Mouse (Mus musculus) embryonic stem cell, embryonic (primary cell): ENCODE measurements at regions not wholly inside any gene's neighbourhood (a gene's known extent, or its start where the extent isn't known, plus 50 kb on each side); places are given as distances from the start of the nearest gene placed in this dataset.
"Not testable (repeated sequence)": the region's sequence is repeated elsewhere in the genome, so short reads cannot be mapped to it uniquely, and the experiment has no call there.

Experiments
- CTCF ChIA-PET, 4 experiments: fragments of 300-600 bp in 2 of 4; fragments of 350-600 bp in 2 of 4; sonication (Branson Sonifier 250); formaldehyde crosslinking; loops; one replicate each; lab custom pipeline; 2022; ENCODE audit warnings: inconsistent platforms in 2 of 4; lab: Charles Lee
- POLR2A ChIA-PET, 4 experiments: fragments of 300-600 bp in 2 of 4; fragments of 350-600 bp in 2 of 4; sonication (Branson Sonifier 250); formaldehyde crosslinking; loops; one replicate each; lab custom pipeline; 2022; ENCODE audit warnings: antibody characterized with exemption in 4 of 4, inconsistent platforms in 1 of 4; lab: Charles Lee

GRCm38 (mm10) chr13:72253242-72253641, 289.7 kb upstream of the Irx1 start:
- POLR2A ChIA-PET, result interaction anchor here in 1 of 4 experiments (1.5 kb wide), 1 partner anchor 376 kb away, joined by 4 read pairs; the partner anchor contains the start of gene Irx2
- CTCF ChIA-PET, result not testable (repeated sequence)

- ChIA-PET CTCF (no interaction called here), POLR2A (no interaction called here)
Observed at GRCm38 (mm10) chr13:72258794-72259193, 295.3 kb upstream of the Irx1 start.

- CTCF ChIA-PET, result no interaction called here
- POLR2A ChIA-PET, result no interaction called here
Observed at GRCm38 (mm10) chr13:72264416-72264815, 300.9 kb upstream of the Irx1 start.

GRCm38 (mm10) chr13:72265116-72265515, 301.6 kb upstream of the Irx1 start:
- ChIA-PET POLR2A (no interaction called here), CTCF (no interaction called here)

GRCm38 (mm10) chr13:72265650-72266049, 302.1 kb upstream of the Irx1 start:
- ChIA-PET CTCF (no interaction called here), POLR2A (interaction anchor here in 1 of 4 experiments (1.9 kb wide), 1 partner anchor 10 kb away, joined by 4 read pairs; no protein-coding TSS in a partner anchor)

GRCm38 (mm10) chr13:72266174-72266768, 302.7 kb upstream of the Irx1 start:
- POLR2A ChIA-PET, result interaction anchor here in 1 of 4 experiments (1.9 kb wide), 1 partner anchor 11 kb away, joined by 4 read pairs; no protein-coding TSS in a partner anchor

GRCm38 (mm10) chr13:72280343-72280742, 316.8 kb upstream of the Irx1 start:
- CTCF ChIA-PET, result no interaction called here
- POLR2A ChIA-PET, result no interaction called here

More at GRCm38 (mm10) chr13:72266174-72266768, 302.7 kb upstream of the Irx1 start:
- CTCF ChIA-PET, result interaction anchor here in 1 of 4 experiments (0.6 kb wide), 1 partner anchor 97 kb away, joined by 3 read pairs; no protein-coding TSS in a partner anchor

- ChIA-PET POLR2A (no interaction called here), CTCF (interaction anchor here in 1 of 4 experiments (0.6 kb wide), 1 partner anchor 20 kb away, joined by 3 read pairs; no protein-coding TSS in a partner anchor)
Observed at GRCm38 (mm10) chr13:72280871-72281270, 317.3 kb upstream of the Irx1 start.

- ChIA-PET CTCF (no interaction called here), POLR2A (no interaction called here)
Observed at GRCm38 (mm10) chr13:72282764-72283163, 319.2 kb upstream of the Irx1 start.

GRCm38 (mm10) chr13:72283701-72284100, 320.2 kb upstream of the Irx1 start:
- CTCF ChIA-PET, result no interaction called here
- POLR2A ChIA-PET, result no interaction called here

- ChIA-PET POLR2A (no interaction called here), CTCF (no interaction called here)
Observed at GRCm38 (mm10) chr13:72286301-72286700, 322.8 kb upstream of the Irx1 start.

- ChIA-PET CTCF (no interaction called here), POLR2A (no interaction called here)
Observed at GRCm38 (mm10) chr13:72288381-72289092, 325.0 kb upstream of the Irx1 start.

GRCm38 (mm10) chr13:72289093-72289501, 325.6 kb upstream of the Irx1 start:
- ChIA-PET POLR2A (interaction anchor here in 1 of 4 experiments (0.7 kb wide), 2 partner anchors 149 to 1437 kb away, joined by 3 to 8 read pairs; no protein-coding TSS in a partner anchor), CTCF (interaction anchor here in 1 of 4 experiments (0.6 kb wide), 1 partner anchor 65 kb away, joined by 6 read pairs; no protein-coding TSS in a partner anchor)

GRCm38 (mm10) chr13:72292361-72292760, 328.8 kb upstream of the Irx1 start:
- POLR2A ChIA-PET, result interaction anchor here in 1 of 4 experiments (1.0 kb wide), 1 partner anchor 10 kb away, joined by 6 read pairs; no protein-coding TSS in a partner anchor

GRCm38 (mm10) chr13:72293059-72293694, 329.7 kb upstream of the Irx1 start:
- CTCF ChIA-PET, result interaction anchor here in 2 of 4 experiments (0.7 kb wide), 2 partner anchors 26 to 1314 kb away, joined by 5 to 12 read pairs; no protein-coding TSS in a partner anchor
- POLR2A ChIA-PET, result no interaction called here

More at GRCm38 (mm10) chr13:72292361-72292760, 328.8 kb upstream of the Irx1 start:
- CTCF ChIA-PET, result interaction anchor here in 3 of 4 experiments (0.6 to 0.7 kb wide), 3 partner anchors 26 to 1313 kb away, joined by 4 to 12 read pairs (median 5); no protein-coding TSS in a partner anchor

- CTCF ChIA-PET, result no interaction called here
- POLR2A ChIA-PET, result interaction anchor here in 1 of 4 experiments (0.7 kb wide), 1 partner anchor 809 kb away, joined by 3 read pairs; no protein-coding TSS in a partner anchor
Observed at GRCm38 (mm10) chr13:72298264-72298870, 330.3 kb upstream of the Irx2 start.

- ChIA-PET POLR2A (no interaction called here), CTCF (no interaction called here)
Observed at GRCm38 (mm10) chr13:72299660-72300059, 329.0 kb upstream of the Irx2 start.

GRCm38 (mm10) chr13:72301114-72301513, 327.5 kb upstream of the Irx2 start:
- CTCF ChIA-PET, result interaction anchor here in 1 of 4 experiments (0.7 kb wide), 1 partner anchor 20 kb away, joined by 3 read pairs; no protein-coding TSS in a partner anchor
- POLR2A ChIA-PET, result no interaction called here

GRCm38 (mm10) chr13:72301841-72302240, 326.8 kb upstream of the Irx2 start:
- CTCF ChIA-PET, result no interaction called here

More at GRCm38 (mm10) chr13:72301841-72302240, 326.8 kb upstream of the Irx2 start:
- POLR2A ChIA-PET, result interaction anchor here in 1 of 4 experiments (1.1 kb wide), 1 partner anchor 10 kb away, joined by 6 read pairs; no protein-coding TSS in a partner anchor
